Mouse (Mus musculus): ENCODE measurements around the gene Olfr1386.
"Not testable (repeated sequence)": the region's sequence is repeated elsewhere in the genome, so short reads cannot be mapped to it uniquely, and the experiment has no call there.

The Olfr1386 gene

DNA sequence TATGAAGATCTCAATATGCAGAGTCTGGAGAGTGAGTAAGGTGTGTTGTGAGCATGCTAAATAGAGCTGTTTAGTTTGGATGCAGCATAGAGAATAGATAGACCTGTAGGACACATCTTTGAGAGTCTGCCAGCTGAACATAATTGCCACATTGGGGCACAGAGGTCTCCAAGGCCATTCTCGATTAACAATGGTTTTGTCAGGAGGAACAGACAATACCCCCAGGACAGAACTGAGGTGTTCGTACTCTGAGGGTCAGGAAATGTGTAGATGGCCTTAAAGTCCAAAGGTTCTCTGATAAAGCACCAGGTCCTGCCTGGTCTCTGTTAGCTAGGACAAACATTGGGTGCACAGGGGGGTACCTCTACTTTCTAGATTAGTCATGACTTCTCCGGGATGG is at the start of gene Olfr1386:
Gene Olfr1386 (plus strand): TSS at position 301 of the 400 bp plus-strand sequence.
- not testable (repeated sequence) for DNase-seq (ENCODE audit: low spot score)

DNA sequence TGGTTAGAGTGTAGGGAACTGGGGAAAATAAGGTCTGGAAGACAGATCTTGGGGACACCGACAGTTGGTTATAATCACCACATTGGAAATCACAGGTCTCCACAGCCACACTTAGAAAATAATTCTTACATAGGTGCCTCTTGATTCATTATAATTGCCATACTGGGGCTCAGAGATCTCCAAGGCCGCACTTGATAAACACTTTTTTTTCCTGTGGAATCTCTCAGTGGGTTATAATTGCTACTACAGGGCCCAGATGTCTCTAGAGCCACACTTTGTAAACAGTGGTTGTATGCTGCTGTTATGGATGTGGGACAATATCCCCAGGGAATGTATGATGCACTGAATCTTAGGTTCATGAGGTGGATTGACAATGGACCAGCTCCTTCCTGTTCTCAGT is 42.1 kb upstream of the Olfr1386 start, which contains the start of gene Olfr1389:
Gene Olfr1389 (plus strand): TSS at position 301 of the 400 bp plus-strand sequence.
- no peak for DNase-seq (ENCODE audit: low spot score)

DNA sequence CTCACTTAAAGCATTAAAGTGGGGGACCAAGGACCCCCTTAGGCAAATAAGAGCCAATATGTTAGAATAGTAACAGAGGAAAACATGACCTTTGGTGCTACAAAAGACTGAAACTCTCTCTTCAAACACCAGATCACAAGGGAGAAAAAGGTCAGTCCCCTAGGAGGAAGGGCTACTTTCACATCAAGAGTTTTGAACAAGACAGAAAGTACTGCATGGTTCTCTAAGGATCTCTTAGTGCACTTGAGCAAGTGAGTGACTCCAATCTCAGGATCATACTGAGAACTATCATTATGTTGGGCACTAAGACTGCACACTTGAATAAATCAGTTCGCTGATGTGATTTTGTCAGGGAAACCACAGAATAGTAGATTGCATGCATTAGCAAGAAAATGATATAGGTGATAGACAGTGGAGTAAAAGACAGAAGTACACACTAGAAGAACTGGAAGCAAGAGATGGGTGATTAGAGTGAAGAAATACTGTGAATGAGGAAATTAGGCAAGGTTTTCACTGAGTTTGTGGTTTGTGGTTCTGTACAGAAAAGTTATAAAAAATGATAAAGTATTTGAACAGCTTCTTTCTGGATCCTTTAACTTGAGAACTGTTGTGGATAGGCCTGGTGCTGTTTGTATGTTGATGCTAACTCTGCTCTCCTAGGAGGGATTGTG is 39.5 kb upstream of the Olfr1386 start:
- no peak for DNase-seq (ENCODE audit: low spot score)

DNA sequence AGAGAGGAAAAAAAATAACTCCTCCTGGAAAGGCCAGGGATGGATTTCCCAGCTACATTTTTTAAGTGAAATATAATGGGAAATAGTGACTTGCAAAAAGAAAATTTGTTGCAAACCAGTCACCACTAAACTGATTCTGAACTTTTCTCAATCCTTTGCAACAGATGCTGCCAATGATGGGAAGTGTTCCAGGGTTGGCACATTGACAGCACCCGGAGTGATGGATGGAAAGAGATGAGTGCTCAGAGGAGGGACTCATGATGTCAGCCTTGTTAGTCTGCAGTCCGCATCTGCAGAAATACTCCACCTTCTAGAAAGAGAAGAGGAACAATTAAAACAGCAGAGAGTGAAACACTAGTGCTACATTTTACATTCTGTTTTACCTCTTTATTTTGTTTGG is 35.2 kb upstream of the Olfr1386 start:
- no peak for DNase-seq (ENCODE audit: low spot score)

DNA sequence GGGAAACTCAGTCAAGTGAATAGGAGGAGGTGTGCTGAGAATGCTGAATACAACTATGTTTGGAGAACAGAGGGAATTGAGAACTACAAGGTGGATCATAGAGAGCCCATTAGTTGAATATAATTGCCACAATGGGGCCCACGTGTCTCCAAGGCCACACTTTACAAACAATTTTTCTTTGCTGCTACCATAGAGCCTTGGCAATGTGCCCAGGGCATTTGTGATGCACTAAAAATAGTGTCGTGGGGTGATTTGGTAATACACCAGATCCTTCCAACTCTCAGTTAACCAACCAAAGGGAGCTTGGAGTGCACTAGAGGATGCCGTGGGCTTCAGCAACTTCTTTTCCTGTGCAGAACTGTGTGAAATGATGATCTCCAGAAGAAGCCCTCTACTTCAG is 28.4 kb upstream of the Olfr1386 start, which contains the start of gene Olfr1388:
Gene Olfr1388 (plus strand): TSS at position 214 of the 400 bp plus-strand sequence.
- no peak for DNase-seq (ENCODE audit: low spot score)

DNA sequence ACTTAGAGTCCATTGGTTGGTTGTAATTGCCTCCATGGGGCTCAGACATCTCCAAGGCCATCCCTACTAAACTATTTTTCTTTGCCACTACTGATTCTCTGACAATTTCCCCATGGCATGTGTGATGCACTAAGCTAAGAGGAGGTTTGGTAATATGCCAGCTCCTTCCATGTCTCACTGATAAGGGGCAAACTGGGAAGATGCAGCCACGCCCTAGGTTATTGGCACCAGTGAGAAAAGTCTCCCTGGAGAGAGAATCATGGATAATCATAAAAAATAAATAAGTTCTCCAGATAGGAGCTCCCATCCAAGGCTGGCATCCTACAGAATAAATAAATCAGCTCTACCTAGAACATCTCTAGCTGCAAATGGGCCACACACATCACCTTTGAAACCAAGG is 9.8 kb upstream of the Olfr1386 start, which contains the start of gene Olfr1387:
Gene Olfr1387 (plus strand): TSS at position 301 of the 400 bp plus-strand sequence.
- no peak for DNase-seq (ENCODE audit: low spot score)

DNA sequence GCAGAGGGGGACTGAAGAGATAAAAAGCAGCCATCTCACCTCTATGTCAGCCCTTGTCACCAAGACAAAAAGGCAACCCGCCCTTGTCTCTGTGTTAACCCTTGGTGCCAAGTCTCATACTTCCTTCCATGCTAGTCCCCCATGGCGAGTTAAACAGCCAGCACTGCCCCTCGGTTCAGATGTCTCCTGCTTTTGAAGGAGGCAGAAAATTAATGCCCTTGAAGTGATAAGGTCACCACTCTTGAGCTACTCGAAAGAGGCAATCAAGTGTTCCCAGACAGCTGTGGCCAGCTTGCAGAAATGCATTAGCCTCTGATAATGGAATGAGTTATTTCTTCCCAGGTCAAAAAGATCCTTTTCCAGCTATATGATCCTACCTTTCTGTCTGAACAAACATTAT is 21.1 kb downstream of the Olfr1386 start:
- no peak for DNase-seq (ENCODE audit: low spot score)

DNA sequence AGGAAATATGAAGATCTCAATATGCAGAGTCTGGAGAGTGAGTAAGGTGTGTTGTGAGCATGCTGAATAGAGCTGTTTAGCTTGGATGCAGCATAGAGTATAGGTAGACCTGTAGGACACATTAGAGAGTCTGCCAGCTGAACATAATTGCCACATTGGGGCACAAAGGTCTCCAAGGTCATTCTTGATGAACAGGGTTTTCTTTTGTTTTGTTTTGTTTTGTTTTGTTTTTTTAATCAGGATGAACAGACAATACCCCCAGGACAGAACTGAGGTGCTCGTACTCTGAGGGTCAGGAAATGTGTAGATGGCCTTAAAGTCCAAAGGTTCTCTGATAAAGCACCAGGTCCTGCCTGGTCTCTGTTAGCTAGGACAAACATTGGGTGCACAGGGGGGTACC is 23.9 kb downstream of the Olfr1386 start, which contains the start of gene Olfr1385:
Gene Olfr1385 (plus strand): TSS at position 301 of the 400 bp plus-strand sequence.
- DNase-seq (ENCODE audit: low spot score) = not testable (repeated sequence)

DNA sequence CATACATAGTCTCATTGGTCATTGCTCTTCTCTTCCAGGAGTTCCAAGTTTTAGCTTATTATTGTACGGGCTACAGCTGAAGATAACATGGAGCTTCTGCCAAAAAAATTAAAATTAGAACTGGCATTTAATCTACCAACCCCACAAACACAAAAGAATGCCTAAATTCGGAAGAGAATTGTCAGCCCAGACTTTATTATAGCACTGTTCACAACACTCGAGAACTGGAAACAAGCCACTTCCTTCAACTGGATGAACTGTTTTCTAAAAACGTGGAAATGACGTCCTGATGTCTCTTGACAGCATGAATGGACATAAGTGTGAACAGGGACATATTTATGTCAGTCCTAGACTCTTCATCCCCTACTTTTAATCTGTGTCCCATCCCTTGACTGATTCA is 53.2 kb downstream of the Olfr1386 start:
- no peak for DNase-seq (ENCODE audit: low spot score)

DNA sequence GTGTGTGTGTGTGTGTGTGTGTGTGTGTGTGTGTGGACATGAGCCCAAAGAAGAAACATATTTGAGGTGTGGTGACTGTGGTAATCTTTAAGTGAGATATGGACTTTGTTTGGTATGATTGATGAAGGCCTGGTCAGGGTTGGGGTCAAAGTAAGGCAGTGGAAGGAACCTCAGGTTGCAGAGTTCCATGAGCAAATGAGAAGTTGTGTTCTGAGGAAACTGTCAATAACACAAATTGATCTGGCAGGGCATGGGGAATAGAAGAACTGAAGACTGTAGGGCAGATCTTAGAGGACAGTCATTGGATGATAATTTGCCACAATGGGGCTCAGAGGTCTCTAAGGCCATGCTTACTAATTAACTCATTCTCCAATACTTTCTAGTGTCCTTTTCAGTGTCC is 54.5 kb downstream of the Olfr1386 start, which contains the start of gene Olfr1383:
Gene Olfr1383 (plus strand): TSS at position 301 of the 400 bp plus-strand sequence.
- DNase-seq (ENCODE audit: low spot score) = no peak
